Mouse (Mus musculus) kidney, adult 2 months (tissue): Measurements from ENCODE around the gene Slc9a8. TPM values are rescaled to one million over a fixed set of nuclear protein-coding genes. Genes with fewer than 3 reads are reported as not detected.
A peak's percentile ranks its signal among the peaks of the same experiment; 100 is the strongest.

Source experiments
- DNase-seq: peaks from one replicate; pipeline ENCODE4 v3.0.0; 2021
- H3K27ac ChIP-seq: fragments of 200-500 bp; 2 replicates; pipeline ENCODE4 v1.5.1; 2012; ENCODE audit warnings: low read depth, low read length, control low read depth, inconsistent platforms; ENCODE audit not compliant: insufficient read depth
- H3K27me3 ChIP-seq: fragments of 200-500 bp; replicated peaks from 2 replicates; pipeline ENCODE4 v1.6.1; 2012; ENCODE audit warnings: mild to moderate bottlenecking, moderate library complexity, low read length, inconsistent platforms; ENCODE audit not compliant: control insufficient read depth, insufficient read depth
- H3K36me3 ChIP-seq: fragments of 200-500 bp; 2 replicates; pipeline ENCODE4 v1.6.1; 2012; ENCODE audit warnings: mild to moderate bottlenecking, moderate library complexity, low read length, inconsistent platforms; ENCODE audit not compliant: control insufficient read depth, insufficient read depth
- H3K4me1 ChIP-seq: fragments of 200-500 bp; 2 replicates; pipeline ENCODE4 v1.6.1; 2011; ENCODE audit warnings: low read length; ENCODE audit not compliant: control insufficient read depth, insufficient read depth
- H3K4me3 ChIP-seq: fragments of 200-500 bp; 2 replicates; pipeline ENCODE4 v1.5.1; 2011; ENCODE audit warnings: mild to moderate bottlenecking, low read depth, low read length, control low read depth; ENCODE audit not compliant: insufficient read depth
- CTCF ChIP-seq: fragments of 200-500 bp; conservative IDR thresholded peaks from 2 replicates; pipeline ENCODE4 v1.5.1; 2011; ENCODE audit warnings: low read depth, mild to moderate bottlenecking, control low read depth, low read length, moderate library complexity, mixed read lengths; ENCODE audit not compliant: insufficient read depth, insufficient read length
- POLR2A ChIP-seq: fragments of 200-500 bp; IDR thresholded peaks from one replicate; pipeline ENCODE4 v1.6.1; 2011; ENCODE audit warnings: low read depth, low read length, control low read depth
- WGBS: fragments of 180-500 bp; shearing (Covaris S2); methylation state at CpG from one replicate; pipeline ENCODE4 v1.1.7; 2018; 5-methylcytosine and 5-hydroxymethylcytosine counted together
- polyA plus RNA-seq: library from polyadenylated mRNA; depleted of rRNA; stranded (reverse); fragments of >200 nt; gene quantifications from 2 replicates; pipeline ENCODE4 v1.2.3, GENCODE M21; 2012

The Slc9a8 gene
- polyA plus RNA-seq, 1 experiment = 226 TPM

DNA sequence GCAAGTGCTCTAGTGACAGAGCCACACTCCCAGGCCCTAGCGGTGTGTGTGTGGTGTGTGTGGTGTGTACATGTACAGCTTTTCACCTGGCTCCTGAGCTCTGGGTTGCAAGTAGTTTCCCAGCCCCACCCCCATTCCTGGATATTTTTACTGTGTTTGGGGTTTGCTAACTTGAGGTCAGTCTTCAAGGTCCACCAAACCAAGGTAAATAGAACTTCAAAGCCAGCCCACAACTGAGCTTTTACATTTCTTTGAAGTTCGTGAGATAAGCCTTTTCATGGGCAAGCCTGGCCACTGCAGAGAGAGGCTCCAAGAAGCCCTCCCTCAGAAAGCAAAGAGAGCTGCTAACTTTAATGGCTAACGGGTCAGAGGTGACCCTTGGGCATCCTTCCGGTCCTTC lies 42.5 kb upstream of the Slc9a8 start:
- Histone ChIP-seq H3K4me3 (no peak overlapping the region), H3K4me1 (peaks cover 21% of the 10 kb centered on the region), H3K27ac (no peak overlapping the region), H3K36me3 (no peaks in the 10 kb centered on the region), H3K27me3 (no peaks in the 10 kb centered on the region)
- DNase-seq = no peak
- 61% methylated on average over 4 of the region's 4 CpGs for WGBS
- TF ChIP-seq CTCF (no peak), POLR2A (no peak)

DNA sequence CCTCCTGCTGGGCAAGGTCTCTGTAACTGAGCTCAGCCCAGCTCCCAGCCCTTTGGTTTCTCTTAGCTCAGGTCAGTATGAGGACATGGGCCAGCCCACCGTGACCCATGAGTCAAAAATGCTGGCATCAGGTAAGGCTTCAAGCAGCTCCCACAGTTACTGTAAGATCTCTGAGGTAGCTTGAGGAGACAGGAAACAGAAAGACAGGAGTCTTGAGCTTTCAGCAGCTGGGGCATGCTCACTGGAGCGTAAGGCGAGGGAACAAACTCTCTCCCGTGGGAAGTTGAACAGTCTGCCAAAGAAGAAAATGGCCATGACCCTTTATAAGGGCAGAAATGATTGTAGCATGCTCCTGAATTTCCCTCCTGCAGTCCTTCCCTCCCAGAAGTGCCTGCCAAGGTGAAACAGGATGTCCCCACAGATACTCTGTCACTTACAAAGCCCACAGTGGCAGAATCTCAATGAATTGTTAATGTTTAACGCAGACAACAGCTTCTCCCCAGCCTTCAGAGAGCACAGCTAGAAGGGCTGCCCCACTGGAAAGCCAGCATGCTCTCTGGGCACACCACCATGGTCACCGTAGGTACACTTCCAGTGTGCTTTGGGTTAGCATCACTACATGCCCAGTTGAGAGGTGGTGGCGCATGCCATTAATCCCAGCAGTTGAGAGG lies 40.8 kb upstream of the Slc9a8 start:
- TF ChIP-seq CTCF = no peak
- TF ChIP-seq POLR2A = no peak
- Histone ChIP-seq H3K4me3 (no peak overlapping the region), H3K27ac (peak overlapping the region; percentile 76), H3K4me1 (peaks cover 26% of the 10 kb centered on the region), H3K36me3 (no peaks in the 10 kb centered on the region), H3K27me3 (no peaks in the 10 kb centered on the region)
- 27% methylated on average over 7 of the region's 7 CpGs for WGBS
- DNase-seq = peak; percentile 87

DNA sequence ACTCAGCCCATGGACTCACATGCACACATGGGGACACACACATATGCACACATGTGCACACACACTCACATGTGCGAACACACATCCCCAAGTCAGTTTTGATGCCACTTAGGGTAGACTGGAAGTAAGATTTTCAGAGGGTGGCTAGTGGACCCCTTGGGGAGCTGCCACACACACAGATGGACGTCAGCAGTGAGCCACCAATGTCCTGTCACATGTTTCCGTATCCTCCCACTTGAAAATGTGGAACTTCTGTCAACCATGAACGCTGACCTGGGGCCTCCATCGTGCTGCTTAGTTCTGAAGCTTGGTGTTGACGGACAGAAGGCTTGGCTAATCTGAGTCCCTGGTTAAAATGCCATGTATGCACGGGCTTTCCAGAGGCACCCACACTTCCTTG lies 39.9 kb upstream of the Slc9a8 start:
- TF ChIP-seq POLR2A (no peak), CTCF (no peak)
- no peak for DNase-seq
- Histone ChIP-seq H3K36me3 (no peaks in the 10 kb centered on the region), H3K4me3 (no peak overlapping the region), H3K27ac (0 out of 2 replicates have a peak overlapping the region, but pooled peaks have one; percentile 76), H3K27me3 (no peaks in the 10 kb centered on the region), H3K4me1 (peaks cover 26% of the 10 kb centered on the region)
- WGBS = 81% methylated on average over 7 of the region's 7 CpGs

DNA sequence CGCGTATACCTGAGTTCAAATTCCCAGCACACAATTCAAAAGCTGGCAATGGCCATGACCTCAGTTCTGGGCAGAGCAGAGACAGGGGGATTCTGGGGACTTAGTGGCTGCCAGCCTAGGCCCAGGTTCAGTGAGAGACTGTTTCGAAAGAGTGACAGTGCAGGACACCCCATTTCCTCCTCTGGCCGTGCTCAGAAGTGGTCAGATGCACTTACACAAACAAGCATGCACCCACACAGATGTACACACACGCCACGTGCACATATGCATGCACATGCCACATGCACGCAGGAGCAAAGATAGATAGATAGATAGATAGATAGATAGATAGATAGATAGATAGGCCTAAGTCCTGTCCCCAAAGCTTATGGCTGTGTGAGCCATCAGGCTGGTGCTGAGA lies 39.1 kb upstream of the Slc9a8 start:
- H3K27me3 ChIP-seq = no peaks in the 10 kb centered on the region
- TF ChIP-seq POLR2A = no peak
- TF ChIP-seq CTCF = no peak
- no peaks in the 10 kb centered on the region for H3K36me3 ChIP-seq
- 0 out of 2 replicates have a peak overlapping the region, but pooled peaks have one; percentile 4 for H3K27ac ChIP-seq
- no peak overlapping the region for H3K4me3 ChIP-seq
- H3K4me1 ChIP-seq = peaks cover 26% of the 10 kb centered on the region
- DNase-seq = no peak
- 96% methylated on average over 7 of the region's 7 CpGs for WGBS

DNA sequence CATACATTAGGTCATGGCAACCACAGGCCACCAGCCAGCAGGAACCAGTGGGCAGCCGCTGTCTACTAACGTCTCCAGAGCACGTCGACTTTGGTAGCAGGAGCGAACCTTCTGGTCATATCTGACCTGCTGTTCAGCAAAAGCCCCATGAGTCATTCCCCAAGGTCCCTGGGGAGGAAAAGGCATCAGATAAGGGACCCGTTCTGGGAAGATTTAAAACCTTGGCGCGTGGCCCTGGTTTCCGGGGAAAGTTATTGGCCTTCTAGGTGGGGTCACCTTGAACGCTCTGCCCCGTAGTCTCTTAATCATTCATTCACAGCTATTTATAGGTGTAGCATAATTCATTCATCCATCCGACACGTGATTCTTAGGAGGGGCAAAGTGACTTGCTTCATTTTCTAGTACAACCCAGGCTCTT lies 37.8 kb upstream of the Slc9a8 start:
- TF ChIP-seq CTCF (no peak), POLR2A (no peak)
- peak overlapping the region; percentile 24; the same call in 1 of the 2 replicates for H3K27ac ChIP-seq
- peaks cover 26% of the 10 kb centered on the region for H3K4me1 ChIP-seq
- H3K36me3 ChIP-seq = no peaks in the 10 kb centered on the region
- 17% methylated on average over 13 of the region's 13 CpGs for WGBS
- peak; percentile 96 for DNase-seq
- no peak overlapping the region for H3K4me3 ChIP-seq
- H3K27me3 ChIP-seq = no peaks in the 10 kb centered on the region

DNA sequence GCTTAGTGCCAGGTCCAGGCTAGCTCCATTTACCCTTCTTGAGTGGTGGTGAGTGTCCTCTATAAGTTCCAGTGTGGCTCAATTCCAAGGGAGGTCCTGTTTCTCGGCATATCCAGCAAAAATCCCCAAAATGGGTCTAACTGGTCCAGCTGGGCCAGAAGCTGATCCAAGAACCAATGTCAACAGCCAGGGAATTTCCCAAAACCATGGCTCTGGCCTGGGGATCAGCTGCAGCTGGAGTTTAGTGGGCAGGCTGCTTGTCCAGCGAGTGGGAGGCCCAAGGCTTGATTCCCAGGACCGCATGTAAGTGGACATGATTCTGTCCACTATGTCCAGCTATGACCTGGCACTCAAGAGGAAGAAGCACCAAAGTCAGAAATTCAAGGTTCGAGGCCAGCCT lies 35.1 kb upstream of the Slc9a8 start:
- WGBS = 91% methylated on average over 4 of the region's 4 CpGs

DNA sequence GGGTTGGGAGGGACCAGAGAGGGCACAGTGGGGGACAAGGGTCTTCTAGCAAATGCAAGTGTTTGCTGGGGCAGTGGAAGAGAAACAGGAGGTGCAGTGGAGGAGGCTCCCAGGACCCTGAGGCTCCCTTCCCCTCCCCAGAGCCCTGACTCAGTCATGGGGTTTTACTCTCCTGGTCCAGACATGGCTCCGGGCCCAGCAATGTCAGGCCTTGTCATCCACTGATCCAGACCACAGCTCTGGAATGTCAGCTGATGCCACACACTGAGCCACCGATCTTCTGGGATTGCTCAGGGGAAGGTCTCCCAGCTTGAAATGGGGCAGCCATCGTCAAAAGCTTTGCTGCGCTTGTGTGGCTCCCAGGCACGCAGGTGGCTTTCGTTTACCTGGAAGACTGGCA lies 34.5 kb upstream of the Slc9a8 start:
- DNase-seq = no peak
- H3K27me3 ChIP-seq = no peaks in the 10 kb centered on the region
- WGBS = 70% methylated on average over 6 of the region's 6 CpGs
- no peak overlapping the region for H3K27ac ChIP-seq
- peaks cover 11% of the 10 kb centered on the region; the same call in 1 of the 2 replicates for H3K4me1 ChIP-seq
- no peaks in the 10 kb centered on the region for H3K36me3 ChIP-seq
- TF ChIP-seq CTCF (no peak), POLR2A (no peak)
- H3K4me3 ChIP-seq = no peak overlapping the region

More for the DNA sequence above, 35.1 kb upstream of the Slc9a8 start:
- peaks cover 14% of the 10 kb centered on the region for H3K4me1 ChIP-seq
- no peaks in the 10 kb centered on the region for H3K27me3 ChIP-seq
- H3K4me3 ChIP-seq = no peak overlapping the region
- TF ChIP-seq CTCF (no peak), POLR2A (no peak)
- no peaks in the 10 kb centered on the region for H3K36me3 ChIP-seq
- H3K27ac ChIP-seq = no peak overlapping the region
- no peak for DNase-seq
